Mouse (Mus musculus) olfactory bulb, adult 2 months (tissue): Measurements from ENCODE around the gene Rcsd1.

ENCODE experiments used
- CTCF ChIP-seq: fragments of 200-500 bp; IDR thresholded peaks from 2 replicates; pipeline ENCODE4 v1.5.1; 2012; ENCODE audit warnings: low read depth, mild to moderate bottlenecking, low read length, moderate library complexity; ENCODE audit not compliant: insufficient read depth
- POLR2A ChIP-seq: fragments of 200-500 bp; IDR thresholded peaks from 2 replicates; pipeline ENCODE4 v1.6.1; 2012; ENCODE audit warnings: mild to moderate bottlenecking, low read depth, low read length, moderate library complexity; ENCODE audit not compliant: insufficient read depth

- TF ChIP-seq CTCF, result no peak
- TF ChIP-seq POLR2A, result no peak
These were observed 18.6 kb upstream of the Rcsd1 start for GRCm38 (mm10) chr1:165728057-165728639.
